Mouse (Mus musculus): ENCODE data around the gene Timd2. TPM values are rescaled to one million over a fixed set of nuclear protein-coding genes. Genes with fewer than 3 reads are reported as not detected.
"Not testable (repeated sequence)": the region's sequence is repeated elsewhere in the genome, so short reads cannot be mapped to it uniquely, and the experiment has no call there.

The Timd2 gene
- polyA plus RNA-seq (2016; fragmentation: Nextera tagmentation; extraction: Ambion mirVana), result 0.14 TPM in 1 of 2 replicates, not detected in the other

- no peak within 1 kb of the TSS for H3K27ac ChIP-seq (ENCODE audit: poor library complexity, severe bottlenecking)
- no peaks in the 10 kb centered on the region for H3K36me3 ChIP-seq
- H3K9ac ChIP-seq, result no peak within 1 kb of the TSS
- H3K4me2 ChIP-seq, result no peak within 1 kb of the TSS
- WGBS, result 77% methylated on average over 6 of the region's 6 CpGs
- no peaks in the 10 kb centered on the region for H3K4me1 ChIP-seq (replicated peaks)
- H3K27me3 ChIP-seq (replicated peaks), result no peaks in the 10 kb centered on the region
- H3K4me3 ChIP-seq, result no peak within 1 kb of the TSS
- ATAC-seq (ENCODE audit: insufficient number of reproducible peaks, low FRiP score), result no peak
- no peaks in the 10 kb centered on the region for H3K9me3 ChIP-seq (replicated peaks)
Observed at GRCm38 (mm10) chr11:46706664-46707356, at the start of gene Timd2. TSS of gene Timd2 (minus strand) at chr11:46707061.

- 83% methylated on average over 6 of the region's 6 CpGs for WGBS
- not testable (repeated sequence) for H3K27ac ChIP-seq (ENCODE audit: poor library complexity, severe bottlenecking); H3K4me3 ChIP-seq
Observed at GRCm38 (mm10) chr11:46755714-46756113, 48.9 kb upstream of the Timd2 start.

GRCm38 (mm10) chr11:46754669-46755068, 47.8 kb upstream of the Timd2 start:
- WGBS, result 90% methylated on average over 4 of the region's 4 CpGs
- ATAC-seq (ENCODE audit: insufficient number of reproducible peaks, low FRiP score), result no peak

More at GRCm38 (mm10) chr11:46755714-46756113, 48.9 kb upstream of the Timd2 start:
- not testable (repeated sequence) for H3K36me3 ChIP-seq; H3K4me1 ChIP-seq (replicated peaks); ATAC-seq (ENCODE audit: insufficient number of reproducible peaks, low FRiP score); H3K9me3 ChIP-seq (replicated peaks); H3K9ac ChIP-seq; H3K4me2 ChIP-seq; H3K27me3 ChIP-seq (replicated peaks)

GRCm38 (mm10) chr11:46753662-46754061, 46.8 kb upstream of the Timd2 start:
- H3K36me3 ChIP-seq, result no peaks in the 10 kb centered on the region
- no peak overlapping the region for H3K4me2 ChIP-seq
- H3K27ac ChIP-seq (ENCODE audit: poor library complexity, severe bottlenecking), result no peak overlapping the region
- ATAC-seq (ENCODE audit: insufficient number of reproducible peaks, low FRiP score), result no peak
- no peaks in the 10 kb centered on the region for H3K4me1 ChIP-seq (replicated peaks)
- no peak overlapping the region for H3K4me3 ChIP-seq
- H3K9ac ChIP-seq, result no peak overlapping the region
- H3K9me3 ChIP-seq (replicated peaks), result no peaks in the 10 kb centered on the region
- H3K27me3 ChIP-seq (replicated peaks), result no peaks in the 10 kb centered on the region
- 33% methylated on average over 2 of the region's 2 CpGs for WGBS

More at GRCm38 (mm10) chr11:46754669-46755068, 47.8 kb upstream of the Timd2 start:
- Histone ChIP-seq H3K9me3 (replicated peaks) (no peaks in the 10 kb centered on the region), H3K4me3 (no peak overlapping the region), H3K27me3 (replicated peaks) (no peaks in the 10 kb centered on the region), H3K9ac (no peak overlapping the region), H3K4me2 (no peak overlapping the region), H3K36me3 (no peaks in the 10 kb centered on the region), H3K27ac (ENCODE audit: poor library complexity, severe bottlenecking) (no peak overlapping the region), H3K4me1 (replicated peaks) (no peaks in the 10 kb centered on the region)

- H3K27me3 ChIP-seq (replicated peaks), result no peaks in the 10 kb centered on the region
- H3K9me3 ChIP-seq (replicated peaks), result no peaks in the 10 kb centered on the region
- no peak overlapping the region for H3K9ac ChIP-seq
- H3K4me2 ChIP-seq, result no peak overlapping the region
- no peaks in the 10 kb centered on the region for H3K36me3 ChIP-seq
- no peaks in the 10 kb centered on the region for H3K4me1 ChIP-seq (replicated peaks)
- no peak overlapping the region for H3K27ac ChIP-seq (ENCODE audit: poor library complexity, severe bottlenecking)
- no peak for ATAC-seq (ENCODE audit: insufficient number of reproducible peaks, low FRiP score)
- WGBS, result 53% methylated on average over 2 of the region's 2 CpGs
- no peak overlapping the region for H3K4me3 ChIP-seq
Observed at GRCm38 (mm10) chr11:46747996-46748395, 41.1 kb upstream of the Timd2 start.

- no peak overlapping the region for H3K4me3 ChIP-seq
- no peaks in the 10 kb centered on the region for H3K9me3 ChIP-seq (replicated peaks)
- no peaks in the 10 kb centered on the region for H3K27me3 ChIP-seq (replicated peaks)
- no peak overlapping the region for H3K4me2 ChIP-seq
- no peak for ATAC-seq (ENCODE audit: insufficient number of reproducible peaks, low FRiP score)
- H3K9ac ChIP-seq, result no peak overlapping the region
- no peak overlapping the region for H3K27ac ChIP-seq (ENCODE audit: poor library complexity, severe bottlenecking)
- 71% methylated on average over 3 of the region's 3 CpGs for WGBS
- no peaks in the 10 kb centered on the region for H3K4me1 ChIP-seq (replicated peaks)
- no peaks in the 10 kb centered on the region for H3K36me3 ChIP-seq
Observed at GRCm38 (mm10) chr11:46741716-46742115, 34.9 kb upstream of the Timd2 start.

- Histone ChIP-seq H3K27me3 (replicated peaks) (no peaks in the 10 kb centered on the region), H3K27ac (ENCODE audit: poor library complexity, severe bottlenecking) (no peak overlapping the region), H3K36me3 (no peaks in the 10 kb centered on the region), H3K4me2 (no peak overlapping the region), H3K9ac (no peak overlapping the region), H3K4me3 (no peak overlapping the region), H3K9me3 (replicated peaks) (no peaks in the 10 kb centered on the region), H3K4me1 (replicated peaks) (no peaks in the 10 kb centered on the region)
- WGBS, result 77% methylated on average over 4 of the region's 4 CpGs
- ATAC-seq (ENCODE audit: insufficient number of reproducible peaks, low FRiP score), result no peak
Observed at GRCm38 (mm10) chr11:46740886-46741285, 34.0 kb upstream of the Timd2 start.

- WGBS, result 79% methylated on average over 4 of the region's 4 CpGs
- Histone ChIP-seq H3K9ac (no peak overlapping the region), H3K4me3 (no peak overlapping the region), H3K4me2 (no peak overlapping the region), H3K27ac (ENCODE audit: poor library complexity, severe bottlenecking) (no peak overlapping the region), H3K9me3 (replicated peaks) (no peaks in the 10 kb centered on the region), H3K27me3 (replicated peaks) (no peaks in the 10 kb centered on the region), H3K36me3 (no peaks in the 10 kb centered on the region), H3K4me1 (replicated peaks) (no peaks in the 10 kb centered on the region)
- no peak for ATAC-seq (ENCODE audit: insufficient number of reproducible peaks, low FRiP score)
Observed at GRCm38 (mm10) chr11:46739501-46739900, 32.6 kb upstream of the Timd2 start.

- not testable (repeated sequence) for H3K36me3 ChIP-seq; H3K9me3 ChIP-seq (replicated peaks); ATAC-seq (ENCODE audit: insufficient number of reproducible peaks, low FRiP score); H3K4me3 ChIP-seq; H3K9ac ChIP-seq; H3K4me1 ChIP-seq (replicated peaks); H3K27me3 ChIP-seq (replicated peaks); H3K27ac ChIP-seq (ENCODE audit: poor library complexity, severe bottlenecking); H3K4me2 ChIP-seq
- WGBS, result 81% methylated on average over 1 of the region's 1 CpGs
Observed at GRCm38 (mm10) chr11:46735076-46735475, 28.2 kb upstream of the Timd2 start, which contains the start of gene Havcr1. TSS of gene Havcr1 (plus strand) at chr11:46735080.

- 38% methylated on average over 1 of the region's 1 CpGs for WGBS
- no peaks in the 10 kb centered on the region for H3K36me3 ChIP-seq
- no peaks in the 10 kb centered on the region for H3K4me1 ChIP-seq (replicated peaks)
- H3K27ac ChIP-seq (ENCODE audit: poor library complexity, severe bottlenecking), result no peak overlapping the region
- H3K9ac ChIP-seq, result no peak overlapping the region
- no peaks in the 10 kb centered on the region for H3K9me3 ChIP-seq (replicated peaks)
- H3K4me2 ChIP-seq, result no peak overlapping the region
- H3K4me3 ChIP-seq, result no peak overlapping the region
- H3K27me3 ChIP-seq (replicated peaks), result no peaks in the 10 kb centered on the region
- no peak for ATAC-seq (ENCODE audit: insufficient number of reproducible peaks, low FRiP score)
Observed at GRCm38 (mm10) chr11:46734617-46735016, 27.8 kb upstream of the Timd2 start.

- no peak overlapping the region for H3K4me3 ChIP-seq
- H3K4me1 ChIP-seq (replicated peaks), result no peaks in the 10 kb centered on the region
- H3K27ac ChIP-seq (ENCODE audit: poor library complexity, severe bottlenecking), result no peak overlapping the region
- no peak overlapping the region for H3K9ac ChIP-seq
- H3K36me3 ChIP-seq, result no peaks in the 10 kb centered on the region
- ATAC-seq (ENCODE audit: insufficient number of reproducible peaks, low FRiP score), result no peak
- WGBS, result 55% methylated on average over 6 of the region's 6 CpGs
- no peaks in the 10 kb centered on the region for H3K27me3 ChIP-seq (replicated peaks)
- no peaks in the 10 kb centered on the region for H3K9me3 ChIP-seq (replicated peaks)
- H3K4me2 ChIP-seq, result no peak overlapping the region
Observed at GRCm38 (mm10) chr11:46733242-46733789, 26.5 kb upstream of the Timd2 start.
